In the genomic region with DNA sequence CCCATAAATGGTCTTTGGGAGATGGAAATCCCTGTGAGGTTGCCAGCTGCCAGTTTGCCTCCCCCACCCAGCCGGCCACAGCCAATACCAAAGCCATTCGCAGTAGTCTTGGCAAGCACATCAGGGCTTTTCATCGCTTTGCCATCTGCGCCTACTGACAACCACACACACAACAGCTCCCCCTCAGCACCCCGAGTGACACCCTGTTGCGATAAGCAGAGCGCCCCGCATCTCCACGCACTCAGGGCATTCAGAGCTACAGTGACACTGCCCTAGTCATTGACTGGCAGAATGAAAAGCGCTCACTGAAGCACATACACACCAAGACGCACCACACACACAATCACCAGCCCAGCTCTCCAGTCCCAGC, we compare ENCODE assay signal across 9 mouse cellular contexts. TPM values are rescaled to one million over a fixed set of nuclear protein-coding genes. Genes with fewer than 3 reads are reported as not detected.
DNase-seq lines count a peak whose midpoint lies in the region; ATAC-seq lines count a peak whose summit lies in the region.
"Had no signal": no experiment of that assay in that cellular context is flagged by ENCODE, and none has a peak within 500 bp of the region (broad histone marks: within the 10 kb centered on the region; RNA-seq: fewer than 3 reads in every experiment).

No protein-coding gene starts in this region.

- ATAC-seq in heart, embryonic 11.5 days (replicated peaks; ENCODE audit: insufficient number of reproducible peaks, low FRiP score, low TSS enrichment), result no peak
- peak; percentile 16; the same call in 1 of the 2 replicates for ATAC-seq in cerebellum, adult (ENCODE audit: insufficient number of reproducible peaks, low FRiP score, low TSS enrichment)

- DNase-seq in heart, postnatal 14 days, result no peak
- peak; percentile 40 to 63 for DNase-seq in frontal cortex, postnatal 10 days (ENCODE audit: low spot score in 2 of 2)
- peak; percentile 75 to 80 for DNase-seq in layer of hippocampus, postnatal 36 days
- no peak for DNase-seq in midbrain, embryonic 10.5 days (ENCODE audit: low spot score)
- DNase-seq in embryo, embryonic 10 days (ENCODE audit: low spot score), result no peak
- no peak for DNase-seq in gastrocnemius, adult 18-20 months (ENCODE audit: low spot score)

- no peak overlapping the region for H3K27ac ChIP-seq in heart, embryonic 11.5 days (ENCODE audit: low read depth, low read length)
- H3K27ac ChIP-seq in midbrain, embryonic 10.5 days (replicated peaks), result no peak overlapping the region

- H3K4me1 ChIP-seq in heart, embryonic 11.5 days (ENCODE audit: control insufficient read depth, insufficient read depth, low read length), result peaks cover 24% of the 10 kb centered on the region
- peaks cover 15% of the 10 kb centered on the region for H3K4me1 ChIP-seq in midbrain, embryonic 10.5 days

- peak overlapping the region; percentile 60; the same call in 1 of the 2 replicates for H3K9ac ChIP-seq in heart, embryonic 11.5 days (ENCODE audit: low read depth, low read length)

- peak overlapping the region; percentile 52 for H3K4me3 ChIP-seq in heart, embryonic 11.5 days (ENCODE audit: low read depth, low read length)
- H3K4me3 ChIP-seq in midbrain, embryonic 10.5 days, result peak overlapping the region; percentile 55

- no peaks in the 10 kb centered on the region for H3K9me3 ChIP-seq in heart, embryonic 11.5 days (replicated peaks; ENCODE audit: control insufficient read depth, low read length)
- H3K9me3 ChIP-seq in midbrain, embryonic 10.5 days (replicated peaks), result no peaks in the 10 kb centered on the region

- H3K4me2 ChIP-seq in heart, embryonic 11.5 days, result peak overlapping the region; percentile 95

- intact Hi-C loops in heart, postnatal 14 days (cut with DNase I), result loop anchor here (2.0 to 5.0 kb wide), 2 partner anchors 37 to 61 kb away; a partner anchor contains a TSS

- H3K36me3 ChIP-seq in heart, embryonic 11.5 days (ENCODE audit: control insufficient read depth, insufficient read depth, low read length), result peaks cover 7% of the 10 kb centered on the region
- peaks cover 14% of the 10 kb centered on the region for H3K36me3 ChIP-seq in midbrain, embryonic 10.5 days

- peaks cover 5% of the 10 kb centered on the region; the same call in 1 of the 2 replicates for H3K27me3 ChIP-seq in heart, embryonic 11.5 days (ENCODE audit: control insufficient read depth, insufficient read depth, low read length)
- H3K27me3 ChIP-seq in midbrain, embryonic 10.5 days (ENCODE audit: low read depth, poor library complexity, severe bottlenecking), result peaks cover 62% of the 10 kb centered on the region

- WGBS in heart, embryonic 11.5 days (ENCODE audit: insufficient replicate concordance), result 16% methylated on average over 11 of the region's 11 CpGs
- 30% methylated on average over 11 of the region's 11 CpGs for WGBS in midbrain, embryonic 10.5 days

RNA-seq across cellular contexts. Expression of a gene that starts 2.2 kb away (rescaled TPM):
- 7.6 and 8.3 TPM in 2 replicates for polyA plus RNA-seq in heart, embryonic 11.5 days (2014; fragmentation: Nextera tagmentation; extraction: Ambion mirVana)
- total RNA-seq in heart, postnatal 14 days (2021), result 1 to 10 TPM; 1.7 to 2.1 TPM
- total RNA-seq in layer of hippocampus, postnatal 36 days (2021), result 10 to 100 TPM; 34.2 to 35.7 TPM
- 0.41 and 0.50 TPM in 2 replicates for polyA plus RNA-seq in midbrain, embryonic 10.5 days (2016; fragmentation: Nextera tagmentation; extraction: Ambion mirVana)
- total RNA-seq in gastrocnemius, adult 18-20 months (2021), result 1 to 10 TPM; 3.2 to 5.0 TPM
- total RNA-seq: CH12.LX had no signal

RNA-seq across cellular contexts. Expression of a gene that starts 11.1 kb away (rescaled TPM):
- polyA plus RNA-seq in heart, embryonic 11.5 days (2014; fragmentation: Nextera tagmentation; extraction: Ambion mirVana), result 1.9 TPM in 1 of 2 replicates, not detected in the other
- 1 to 10 TPM; 2.4 to 6.7 TPM for total RNA-seq in heart, postnatal 14 days (2021)
- not detected for total RNA-seq in layer of hippocampus, postnatal 36 days (2021)
- 0.75 TPM in 1 of 2 replicates, not detected in the other for polyA plus RNA-seq in midbrain, embryonic 10.5 days (2016; fragmentation: Nextera tagmentation; extraction: Ambion mirVana)
- total RNA-seq in gastrocnemius, adult 18-20 months (2021), result 1 to 10 TPM; 1.1 to 2.4 TPM

RNA-seq across cellular contexts. Expression of a gene that starts 16.5 kb away (rescaled TPM):
- 378 and 446 TPM in 2 replicates for polyA plus RNA-seq in heart, embryonic 11.5 days (2014; fragmentation: Nextera tagmentation; extraction: Ambion mirVana)
- total RNA-seq in heart, postnatal 14 days (2021), result 100 to 1,000 TPM; 572 to 613 TPM
- total RNA-seq in layer of hippocampus, postnatal 36 days (2021), result 100 to 1,000 TPM; 289 to 292 TPM
- polyA plus RNA-seq in midbrain, embryonic 10.5 days (2016; fragmentation: Nextera tagmentation; extraction: Ambion mirVana), result 145 and 171 TPM in 2 replicates
- 100 to 1,000 TPM; 445 to 450 TPM for total RNA-seq in gastrocnemius, adult 18-20 months (2021)

Comparison
In these comparisons a context has a peak if more than half of its experiments do, and no peak if none do; other contexts are left out.
1. DNase-seq: peak in frontal cortex, postnatal 10 days (2 of 2) and layer of hippocampus, postnatal 36 days (2 of 2); none in heart, postnatal 14 days (0 of 2), midbrain, embryonic 10.5 days (single experiment), embryo, embryonic 10 days (single experiment) and gastrocnemius, adult 18-20 months (single experiment).
2. RNA of a gene that starts 2.2 kb away (total RNA-seq): 34.2 to 35.7 TPM in layer of hippocampus, postnatal 36 days; 3.2 to 5.0 TPM in gastrocnemius, adult 18-20 months and 1.7 to 2.1 TPM in heart, postnatal 14 days; every median in the first group is over 4 times any median in the second.